Mouse (Mus musculus) MEL (cell line): ENCODE data around the gene Prdm1. TPM values are rescaled to one million over a fixed set of nuclear protein-coding genes. Genes with fewer than 3 reads are reported as not detected.

Experiments
- DNase-seq: peaks from one replicate; pipeline ENCODE4 v3.0.0; 2011; ENCODE audit warnings: low read depth, low spot score
- H3K27ac ChIP-seq: 2 replicates; pipeline ENCODE4 v1.5.1; 2012; ENCODE audit warnings: low read depth, mild to moderate bottlenecking, control low read depth, low read length, moderate library complexity; ENCODE audit not compliant: control insufficient read depth
- H3K27me3 ChIP-seq, 2 experiments: fragments of 150-350 bp in 1 of 2; sonication (generic) in 1 of 2; 2 replicates each; pipeline ENCODE4 v1.6.1; 2012; ENCODE audit warnings: low read length in 2 of 2, mild to moderate bottlenecking in 2 of 2, improper control_type of control experiment in 1 of 2, moderate library complexity in 1 of 2; ENCODE audit not compliant: insufficient read depth in 2 of 2, control insufficient read depth in 1 of 2
- H3K36me3 ChIP-seq, 2 experiments: 2 replicates each; pipeline ENCODE4 v1.6.1; 2012 to 2014; ENCODE audit warnings: low read length in 2 of 2, improper control_type of control experiment in 1 of 2, inconsistent platforms in 1 of 2, mild to moderate bottlenecking in 1 of 2; ENCODE audit not compliant: insufficient read depth in 2 of 2, control insufficient read depth in 1 of 2
- H3K4me1 ChIP-seq, 2 experiments: fragments of 150-350 bp in 1 of 2; sonication (generic) in 1 of 2; 2 replicates each; pipeline ENCODE4 v1.6.1; 2012; ENCODE audit warnings: low read length in 2 of 2, improper control_type of control experiment in 1 of 2, mild to moderate bottlenecking in 1 of 2; ENCODE audit not compliant: insufficient read depth in 2 of 2, control insufficient read depth in 1 of 2
- H3K4me3 ChIP-seq, 2 experiments: fragments of 150-350 bp in 1 of 2; sonication (generic) in 1 of 2; 2 replicates each; pipeline ENCODE4 v1.5.1; 2012; ENCODE audit warnings: low read depth in 2 of 2, low read length in 2 of 2, mild to moderate bottlenecking in 2 of 2, moderate library complexity in 2 of 2, control low read depth in 1 of 2, improper control_type of control experiment in 1 of 2; ENCODE audit not compliant: control insufficient read depth in 1 of 2, insufficient read depth in 1 of 2
- H3K79me2 ChIP-seq: 2 replicates; pipeline ENCODE4 v1.6.1; 2012; ENCODE audit warnings: mild to moderate bottlenecking, low read length, moderate library complexity; ENCODE audit not compliant: control insufficient read depth, poor library complexity, insufficient read depth
- H3K9ac ChIP-seq: 2 replicates; pipeline ENCODE4 v1.6.1; 2012; ENCODE audit warnings: low read depth, mild to moderate bottlenecking, control low read depth, low read length, moderate library complexity; ENCODE audit not compliant: control insufficient read depth, poor library complexity, severe bottlenecking
- H3K9me3 ChIP-seq: fragments of 150-350 bp; sonication (generic); replicated peaks from 2 replicates; pipeline ENCODE4 v1.6.1; 2012; ENCODE audit warnings: mild to moderate bottlenecking, low read length, improper control_type of control experiment, moderate library complexity; ENCODE audit not compliant: insufficient read depth
- BHLHE40 ChIP-seq: IDR thresholded peaks from 2 replicates; pipeline ENCODE4 v1.6.1; 2012; ENCODE audit warnings: low read depth, mild to moderate bottlenecking, inconsistent platforms, low read length, improper control_type of control experiment, borderline replicate concordance
- CTCF ChIP-seq, 3 experiments: IDR thresholded peaks in 2 of 3; conservative IDR thresholded peaks in 1 of 3; 2 replicates each; pipeline ENCODE4 v1.5.1; 2011 to 2012; ENCODE audit warnings: low read length in 3 of 3, low read depth in 2 of 3, mild to moderate bottlenecking in 2 of 3, improper control_type of control experiment in 1 of 3, inconsistent platforms in 1 of 3, mixed read lengths in 1 of 3, moderate library complexity in 1 of 3; ENCODE audit not compliant: control insufficient read depth in 1 of 3, insufficient read depth in 1 of 3, poor library complexity in 1 of 3, severe bottlenecking in 1 of 3
- EP300 ChIP-seq, 2 experiments: IDR thresholded peaks; 2 replicates each; pipeline ENCODE4 v1.6.1; 2011; ENCODE audit warnings: improper control_type of control experiment in 2 of 2, low read length in 2 of 2, low read depth in 1 of 2, mild to moderate bottlenecking in 1 of 2
- GABPA ChIP-seq: IDR thresholded peaks from 2 replicates; pipeline ENCODE4 v1.6.1; 2012; ENCODE audit warnings: low read depth, mild to moderate bottlenecking, inconsistent platforms, low read length, improper control_type of control experiment, moderate library complexity
- HCFC1 ChIP-seq: IDR thresholded peaks from 2 replicates; pipeline ENCODE4 v1.6.1; 2012; ENCODE audit warnings: low read depth, mild to moderate bottlenecking, inconsistent platforms, low read length, improper control_type of control experiment, moderate library complexity
- MAZ ChIP-seq: IDR thresholded peaks from 2 replicates; pipeline ENCODE4 v1.6.1; 2012; ENCODE audit warnings: low read depth, mild to moderate bottlenecking, inconsistent platforms, low read length, improper control_type of control experiment
- MXI1 ChIP-seq: IDR thresholded peaks from 2 replicates; pipeline ENCODE4 v1.6.1; 2011; ENCODE audit warnings: mild to moderate bottlenecking, low read depth, low read length, improper control_type of control experiment
- MYB ChIP-seq: IDR thresholded peaks from 2 replicates; pipeline ENCODE4 v1.6.1; 2011; ENCODE audit warnings: mild to moderate bottlenecking, low read depth, low read length, improper control_type of control experiment
- NRF1 ChIP-seq: IDR thresholded peaks from 2 replicates; pipeline ENCODE4 v1.6.1; 2014; ENCODE audit warnings: low read depth, mild to moderate bottlenecking, inconsistent platforms, low read length, improper control_type of control experiment, moderate library complexity; ENCODE audit not compliant: poor library complexity, insufficient read depth, severe bottlenecking
- POLR2A ChIP-seq, 2 experiments: IDR thresholded peaks; 2 replicates each; pipeline ENCODE4 v1.6.1; 2011 to 2012; ENCODE audit warnings: low read length in 2 of 2, mild to moderate bottlenecking in 2 of 2, control low read depth in 1 of 2, improper control_type of control experiment in 1 of 2, low read depth in 1 of 2, moderate library complexity in 1 of 2; ENCODE audit not compliant: control insufficient read depth in 1 of 2, insufficient read depth in 1 of 2, poor library complexity in 1 of 2
- RAD21 ChIP-seq: IDR thresholded peaks from 2 replicates; pipeline ENCODE4 v1.6.1; 2011; ENCODE audit warnings: mild to moderate bottlenecking, low read depth, low read length, improper control_type of control experiment
- RCOR1 ChIP-seq: IDR thresholded peaks from 2 replicates; pipeline ENCODE4 v1.6.1; 2012; ENCODE audit warnings: low read depth, mild to moderate bottlenecking, inconsistent platforms, low read length, improper control_type of control experiment
- SMC3 ChIP-seq: IDR thresholded peaks from 2 replicates; pipeline ENCODE4 v1.6.1; 2011; ENCODE audit warnings: low read depth, low read length, improper control_type of control experiment
- TCF12 ChIP-seq: IDR thresholded peaks from 2 replicates; pipeline ENCODE4 v1.6.1; 2014; ENCODE audit warnings: low read depth, mild to moderate bottlenecking, inconsistent platforms, low read length, improper control_type of control experiment, moderate library complexity
- USF2 ChIP-seq, 2 experiments: IDR thresholded peaks; 2 replicates each; pipeline ENCODE4 v1.6.1; 2011 to 2012; ENCODE audit warnings: improper control_type of control experiment in 2 of 2, low read length in 2 of 2, borderline replicate concordance in 1 of 2, inconsistent platforms in 1 of 2, low read depth in 1 of 2, mild to moderate bottlenecking in 1 of 2; ENCODE audit not compliant: insufficient read depth in 1 of 2
- ZC3H11A ChIP-seq: IDR thresholded peaks from 2 replicates; pipeline ENCODE4 v1.6.1; 2012; ENCODE audit warnings: low read depth, mild to moderate bottlenecking, inconsistent platforms, low read length, improper control_type of control experiment
- ZNF384 ChIP-seq: IDR thresholded peaks from 2 replicates; pipeline ENCODE4 v1.6.1; 2012; ENCODE audit warnings: low read depth, mild to moderate bottlenecking, inconsistent platforms, low read length, improper control_type of control experiment
- polyA plus RNA-seq, 2 experiments: library from polyadenylated mRNA; stranded (reverse) in 1 of 2; unstranded in 1 of 2; fragments of >175 nt in 1 of 2; fragments of >200 nt in 1 of 2; gene quantifications; 2 replicates each; pipeline versions ENCODE4 v1.2.1 to v1.2.4; 2012; ENCODE audit warnings: low replicate concordance in 2 of 2, low read depth in 1 of 2; ENCODE audit not compliant: insufficient read length in 2 of 2, insufficient read depth in 1 of 2, missing spikeins in 1 of 2
- total RNA-seq: library from RNA; depleted of rRNA; stranded (reverse); fragments of 300-350 nt; gene quantifications from 2 replicates; pipeline ENCODE4 v1.2.3, GENCODE M21; 2012

The Prdm1 gene
- total and polyA plus RNA-seq, 3 experiments: 0.14 TPM; not detected in 2

GRCm38 (mm10) chr10:44459321-44460000 lies 68.8 kb downstream of the Prdm1 start:
- Histone ChIP-seq H3K4me1 (peaks cover 0 to 20% of the 10 kb centered on the region in 2 experiments), H3K9me3 (no peaks in the 10 kb centered on the region), H3K36me3 (peaks cover 0 to 17% of the 10 kb centered on the region in 2 experiments; a peak in 2 of 4 replicates), H3K9ac (peak overlapping the region; percentile 48), H3K79me2 (no peaks in the 10 kb centered on the region), H3K27me3 (peaks cover 0 to 2% of the 10 kb centered on the region in 2 experiments; a peak in 2 of 4 replicates), H3K4me3 (peak overlapping the region; percentile 70 to 71), H3K27ac (peak overlapping the region; percentile 48)
- TF ChIP-seq USF2 (IDR thresholded peaks at IDR 0.05; ENCODE audit: borderline replicate concordance in 1 of 2, insufficient read depth in 1 of 2, low read depth in 1 of 2, low read length in 2 of 2) (no peak), EP300 (IDR thresholded peaks at IDR 0.05; ENCODE audit: low read depth in 1 of 2, low read length in 2 of 2) (0 out of 4 replicates have a peak, but pooled peaks of 1 of the 2 experiments have one; percentile 4)
- DNase-seq: peak; percentile 57

GRCm38 (mm10) chr10:44458534-44459315 lies 69.6 kb downstream of the Prdm1 start:
- peaks cover 0 to 2% of the 10 kb centered on the region in 2 experiments; a peak in 2 of 4 replicates for H3K27me3 ChIP-seq
- H3K9ac ChIP-seq: peak overlapping the region; percentile 54
- peak; percentile 90 for DNase-seq
- peaks cover 0 to 11% of the 10 kb centered on the region in 2 experiments; a peak in 2 of 4 replicates for H3K36me3 ChIP-seq
- TF ChIP-seq HCFC1: no peak
- TF ChIP-seq RAD21: peak; percentile 60
- TF ChIP-seq ZNF384: 0 out of 2 replicates have a peak, but pooled peaks have one; percentile 4
- TF ChIP-seq NRF1: 0 out of 2 replicates have a peak, but pooled peaks have one; percentile 20
- TF ChIP-seq SMC3: peak; percentile 56
- TF ChIP-seq ZC3H11A: peak; percentile 47
- no peak for TF ChIP-seq TCF12
- 0 out of 4 replicates have a peak, but pooled peaks of 1 of the 2 experiments have one; percentile 17 for TF ChIP-seq POLR2A (IDR thresholded peaks at IDR 0.05; ENCODE audit: control insufficient read depth in 1 of 2, insufficient read depth in 1 of 2, low read depth in 1 of 2, low read length in 2 of 2, poor library complexity in 1 of 2)
- TF ChIP-seq MYB: no peak
- peak; percentile 41; the same call in 1 of the 2 replicates for TF ChIP-seq RCOR1
- peak; percentile 55 for TF ChIP-seq MXI1
- TF ChIP-seq GABPA: no peak
- TF ChIP-seq MAZ: 0 out of 2 replicates have a peak, but pooled peaks have one; percentile 42
- no peak for TF ChIP-seq BHLHE40
- TF ChIP-seq CTCF (IDR thresholded peaks at IDR 0.05 in 2 of 3, conservative IDR thresholded peaks at IDR 0.05 in 1 of 3; ENCODE audit: control insufficient read depth in 1 of 3, insufficient read depth in 1 of 3, low read depth in 2 of 3, low read length in 3 of 3, poor library complexity in 1 of 3, severe bottlenecking in 1 of 3): peak in 2 of 3 experiments; percentile 48 to 56; a peak in 4 of 6 replicates
- peak overlapping the region; percentile 48 for H3K27ac ChIP-seq
- H3K9me3 ChIP-seq: no peaks in the 10 kb centered on the region
- H3K4me1 ChIP-seq: peaks cover 0 to 13% of the 10 kb centered on the region in 2 experiments
- no peaks in the 10 kb centered on the region for H3K79me2 ChIP-seq
- peak overlapping the region; percentile 70 to 71 for H3K4me3 ChIP-seq
